Mouse (Mus musculus) ES-Bruce4 (cell line): ENCODE measurements around the gene Gm44503. TPM values are rescaled to one million over a fixed set of nuclear protein-coding genes. Genes with fewer than 3 reads are reported as not detected.
A peak's percentile ranks its signal among the peaks of the same experiment; 100 is the strongest.

Source experiments
- H3K27ac ChIP-seq: 2 replicates; pipeline ENCODE4 v1.5.1; 2012; ENCODE audit warnings: low read length, inconsistent platforms; ENCODE audit not compliant: insufficient read depth
- H3K27me3 ChIP-seq: 2 replicates; pipeline ENCODE4 v1.6.1; 2012; ENCODE audit warnings: mild to moderate bottlenecking, low read length, inconsistent platforms; ENCODE audit not compliant: control insufficient read depth, poor library complexity, insufficient read depth, severe bottlenecking
- H3K36me3 ChIP-seq: 2 replicates; pipeline ENCODE4 v1.6.1; 2012; ENCODE audit warnings: inconsistent platforms, mild to moderate bottlenecking, low read length, moderate library complexity; ENCODE audit not compliant: control insufficient read depth, poor library complexity, insufficient read depth, severe bottlenecking
- H3K4me1 ChIP-seq: one replicate; pipeline ENCODE4 v1.8.1; 2011; ENCODE audit warnings: low read length; ENCODE audit not compliant: control insufficient read depth, insufficient read depth
- H3K4me3 ChIP-seq: 2 replicates; pipeline ENCODE4 v1.5.1; 2011; ENCODE audit warnings: low read depth, mild to moderate bottlenecking, low read length
- H3K9ac ChIP-seq: 2 replicates; pipeline ENCODE4 v1.6.1; 2012; ENCODE audit warnings: low read depth, mild to moderate bottlenecking, inconsistent platforms; ENCODE audit not compliant: poor library complexity, severe bottlenecking
- H3K9me3 ChIP-seq: replicated peaks from 2 replicates; pipeline ENCODE4 v1.6.1; 2012; ENCODE audit warnings: mild to moderate bottlenecking, low read length, inconsistent platforms; ENCODE audit not compliant: control insufficient read depth, poor library complexity, insufficient read depth, severe bottlenecking
- CTCF ChIP-seq: IDR thresholded peaks from one replicate; pipeline ENCODE4 v1.8.1; 2011; ENCODE audit warnings: low read depth, low read length
- EP300 ChIP-seq: IDR thresholded peaks from 2 replicates; pipeline ENCODE4 v1.6.1; 2011; ENCODE audit warnings: low read depth, low read length; ENCODE audit not compliant: insufficient read depth
- POLR2A ChIP-seq: IDR thresholded peaks from one replicate; pipeline ENCODE4 v1.8.1; 2011; ENCODE audit warnings: low read length; ENCODE audit not compliant: insufficient read depth
- polyA plus RNA-seq: library from polyadenylated mRNA; stranded (reverse); fragments of >200 nt; gene quantifications from 2 replicates; pipeline ENCODE4 v1.2.4, GENCODE M21; 2011; ENCODE audit warnings: low read depth; ENCODE audit not compliant: missing spikeins, insufficient read depth, insufficient read length

Gm44503 gene
- polyA plus RNA-seq, 1 experiment, result not detected

DNA sequence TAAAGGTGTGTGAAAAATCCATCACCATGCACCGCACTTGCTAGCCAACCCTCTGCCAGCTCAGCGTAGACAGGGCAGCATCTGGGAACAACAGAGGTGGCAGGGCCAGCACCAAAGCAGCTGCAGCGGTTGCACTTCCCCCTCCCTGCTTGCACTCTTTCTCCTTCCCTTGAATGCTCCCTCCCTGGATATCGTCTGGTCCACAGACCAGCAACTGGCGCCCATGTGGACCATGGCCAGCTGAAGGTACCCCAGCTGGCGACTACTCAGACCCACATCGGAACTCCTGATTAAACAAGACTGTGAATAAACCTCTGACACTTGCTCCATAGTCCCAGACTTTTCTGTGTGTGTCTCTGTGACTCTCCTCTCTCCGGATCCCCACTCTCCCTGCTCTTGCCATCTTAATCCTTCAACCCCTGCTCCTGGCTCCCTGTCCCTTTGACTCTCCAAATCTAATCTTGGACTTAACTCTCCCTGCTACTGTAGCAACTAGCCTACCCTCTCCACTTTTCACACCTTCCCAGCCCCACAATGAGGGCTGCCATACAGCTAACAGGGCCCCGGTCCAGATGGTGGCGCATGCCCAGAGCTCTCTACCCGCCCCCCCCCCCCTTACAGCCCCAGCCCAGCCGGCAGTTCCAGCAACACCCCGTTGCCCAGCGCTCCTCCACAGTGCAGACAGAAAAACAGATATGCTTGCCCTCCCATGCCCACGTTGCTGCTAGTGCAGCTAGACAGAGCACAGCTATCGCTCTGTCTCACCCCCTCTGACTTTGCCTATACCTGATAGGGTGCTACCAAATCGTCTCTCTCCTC is 67.4 kb downstream of the Gm44503 start:
- Histone ChIP-seq H3K9me3 (no peaks in the 10 kb centered on the region), H3K27me3 (no peaks in the 10 kb centered on the region), H3K36me3 (peaks cover 9% of the 10 kb centered on the region), H3K27ac (peak overlapping the region; percentile 44; the same call in 1 of the 2 replicates), H3K4me1 (peaks cover 5% of the 10 kb centered on the region), H3K9ac (no peak overlapping the region; the same call in 1 of the 2 replicates), H3K4me3 (peak overlapping the region; percentile 67)
- no peak for TF ChIP-seq CTCF
- no peak for TF ChIP-seq EP300
- no peak for TF ChIP-seq POLR2A

DNA sequence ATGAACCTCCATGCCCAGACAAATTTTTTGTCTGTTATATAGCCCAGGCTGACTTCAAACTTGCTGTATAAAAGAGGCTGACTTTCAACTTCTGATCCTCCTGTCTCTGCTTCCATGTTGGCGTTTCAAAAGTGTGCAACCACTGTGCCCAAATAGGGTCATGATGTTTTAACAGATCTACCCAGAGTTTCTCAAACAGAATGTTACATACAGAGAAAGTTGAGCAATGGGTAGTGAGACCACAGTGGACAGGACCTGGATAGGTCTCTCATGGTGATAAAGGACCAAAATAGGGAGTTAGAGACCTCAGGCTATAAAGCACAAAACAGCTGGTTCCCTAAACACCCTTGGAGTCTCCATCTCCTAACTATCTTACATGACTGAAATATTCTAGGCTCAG is 71.8 kb downstream of the Gm44503 start:
- Histone ChIP-seq H3K36me3 (peaks cover 17% of the 10 kb centered on the region), H3K27ac (no peak overlapping the region), H3K4me3 (no peak overlapping the region), H3K27me3 (no peaks in the 10 kb centered on the region), H3K4me1 (peaks cover 5% of the 10 kb centered on the region), H3K9ac (no peak overlapping the region), H3K9me3 (no peaks in the 10 kb centered on the region)
- TF ChIP-seq POLR2A (no peak), EP300 (no peak), CTCF (no peak)

DNA sequence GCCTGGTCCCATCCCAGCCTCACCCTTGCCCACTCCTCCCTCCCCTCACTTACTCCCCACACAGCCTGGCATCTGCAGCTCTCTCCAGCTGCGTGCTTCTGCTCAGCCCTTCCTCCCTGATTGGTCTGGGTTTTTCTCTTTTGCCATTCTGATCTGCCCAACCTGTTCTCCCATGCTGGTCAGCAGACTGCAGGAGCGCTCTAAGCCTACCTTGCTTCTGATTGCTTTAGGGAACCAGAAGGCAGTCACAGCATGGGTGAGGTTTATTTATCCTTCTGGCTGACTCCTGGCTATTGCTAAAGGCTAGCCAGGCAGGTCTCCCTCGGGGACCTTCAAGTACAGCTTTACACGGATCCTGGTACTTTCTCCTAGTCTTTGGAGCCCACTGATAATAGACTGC is 72.8 kb downstream of the Gm44503 start:
- Histone ChIP-seq H3K27ac (no peak overlapping the region), H3K9me3 (no peaks in the 10 kb centered on the region), H3K36me3 (peaks cover 20% of the 10 kb centered on the region), H3K9ac (no peak overlapping the region), H3K4me3 (no peak overlapping the region), H3K27me3 (no peaks in the 10 kb centered on the region), H3K4me1 (peaks cover 5% of the 10 kb centered on the region)
- TF ChIP-seq POLR2A (no peak), CTCF (no peak), EP300 (no peak)

DNA sequence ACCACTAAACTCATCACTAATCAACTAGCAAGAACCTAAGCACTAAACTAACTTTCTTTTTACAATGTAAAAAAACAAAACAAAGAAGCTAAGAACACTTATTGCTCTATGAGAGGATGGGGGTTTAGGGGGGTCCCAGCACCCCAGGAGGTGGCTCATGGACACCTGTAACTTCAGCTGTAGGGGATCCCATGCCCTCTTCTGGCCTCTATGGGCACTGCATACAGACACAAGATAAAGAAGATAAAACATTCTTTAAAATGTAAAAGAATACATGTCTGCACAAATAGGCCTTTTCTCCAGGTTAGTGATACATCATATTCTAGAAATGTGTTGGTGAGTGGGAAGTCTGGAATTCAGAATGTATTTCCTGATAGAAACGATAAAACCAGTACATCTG is 74.8 kb downstream of the Gm44503 start:
- H3K27me3 ChIP-seq, result no peaks in the 10 kb centered on the region
- no peak overlapping the region for H3K9ac ChIP-seq
- no peak for TF ChIP-seq CTCF
- TF ChIP-seq POLR2A, result no peak
- TF ChIP-seq EP300, result no peak
- H3K27ac ChIP-seq, result no peak overlapping the region
- H3K4me3 ChIP-seq, result no peak overlapping the region
- no peaks in the 10 kb centered on the region for H3K9me3 ChIP-seq
- peaks cover 22% of the 10 kb centered on the region for H3K36me3 ChIP-seq
- peaks cover 1% of the 10 kb centered on the region for H3K4me1 ChIP-seq

DNA sequence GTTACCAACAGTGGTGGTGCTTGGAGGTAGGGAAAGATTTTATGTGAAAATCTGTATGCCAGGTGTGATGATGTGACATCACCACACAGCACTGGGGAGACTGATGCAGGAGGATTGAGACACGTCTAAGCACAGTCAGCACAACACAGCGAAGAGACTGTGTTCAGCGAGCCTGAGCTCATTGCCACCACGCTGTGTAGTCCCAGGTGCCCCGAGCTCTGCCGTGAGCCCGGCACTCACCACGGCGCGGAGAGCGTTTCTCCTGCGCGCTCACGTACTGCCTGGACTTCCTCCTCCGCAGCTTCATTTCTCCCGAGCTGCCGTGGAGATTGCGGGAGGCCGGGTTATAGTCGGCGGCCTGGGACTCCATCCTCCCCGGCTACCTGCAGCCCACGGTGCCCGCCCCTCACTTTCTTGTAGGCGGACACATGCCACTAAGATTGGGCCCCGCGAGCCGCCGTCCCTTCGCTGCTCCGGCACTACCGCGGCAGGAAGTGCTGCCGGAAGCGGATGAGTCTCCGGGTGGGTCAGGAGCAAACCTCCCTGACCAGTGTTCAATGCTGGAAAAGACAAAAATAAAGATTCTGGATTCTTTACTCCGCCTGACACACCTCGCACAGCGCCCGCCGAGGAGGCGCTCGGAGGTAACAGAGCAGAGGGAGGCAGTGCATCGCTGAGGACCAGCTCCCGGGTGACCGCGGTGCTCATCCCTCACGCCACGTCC is 80.7 kb downstream of the Gm44503 start:
- H3K9me3 ChIP-seq, result no peaks in the 10 kb centered on the region
- no peaks in the 10 kb centered on the region for H3K27me3 ChIP-seq
- peaks cover 7% of the 10 kb centered on the region for H3K36me3 ChIP-seq
- H3K4me1 ChIP-seq, result no peaks in the 10 kb centered on the region
- H3K27ac ChIP-seq, result peak overlapping the region; percentile 36
- peak overlapping the region; percentile 49 for H3K9ac ChIP-seq
- peak overlapping the region; percentile 96 for H3K4me3 ChIP-seq
- no peak for TF ChIP-seq POLR2A
- TF ChIP-seq EP300, result 0 out of 2 replicates have a peak, but pooled peaks have one; percentile 10
- TF ChIP-seq CTCF, result no peak
